Mouse (Mus musculus) CH12F3 (cell line): ENCODE data around the gene Ahdc1.
"Not testable (repeated sequence)": the region's sequence is repeated elsewhere in the genome, so short reads cannot be mapped to it uniquely, and the experiment has no call there.

Source experiments
- in situ Hi-C: fragments of 300-500 bp; cut with MboI; formaldehyde crosslinking; loops from 2 replicates; pipeline ENCODE4 v1.14.3; 2020; ENCODE audit warnings: low sequenced_read_pairs

Ahdc1 gene

DNA sequence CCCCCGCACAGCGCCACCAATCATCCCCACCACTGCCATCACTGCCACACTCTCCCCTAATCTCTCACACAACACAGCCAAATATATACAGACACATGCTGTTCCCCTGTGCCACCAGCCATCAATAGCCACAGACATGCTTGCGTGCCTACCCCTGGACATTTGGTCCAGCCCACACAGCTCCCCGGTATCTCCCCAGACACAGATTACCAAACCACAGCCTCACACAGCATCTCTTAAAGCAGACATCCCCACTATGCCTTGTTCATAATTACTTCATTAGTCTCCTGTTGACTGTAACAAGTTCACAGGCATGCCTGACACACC lies 80.4 kb downstream of the Ahdc1 start:
- in situ Hi-C loops = no loop called here

DNA sequence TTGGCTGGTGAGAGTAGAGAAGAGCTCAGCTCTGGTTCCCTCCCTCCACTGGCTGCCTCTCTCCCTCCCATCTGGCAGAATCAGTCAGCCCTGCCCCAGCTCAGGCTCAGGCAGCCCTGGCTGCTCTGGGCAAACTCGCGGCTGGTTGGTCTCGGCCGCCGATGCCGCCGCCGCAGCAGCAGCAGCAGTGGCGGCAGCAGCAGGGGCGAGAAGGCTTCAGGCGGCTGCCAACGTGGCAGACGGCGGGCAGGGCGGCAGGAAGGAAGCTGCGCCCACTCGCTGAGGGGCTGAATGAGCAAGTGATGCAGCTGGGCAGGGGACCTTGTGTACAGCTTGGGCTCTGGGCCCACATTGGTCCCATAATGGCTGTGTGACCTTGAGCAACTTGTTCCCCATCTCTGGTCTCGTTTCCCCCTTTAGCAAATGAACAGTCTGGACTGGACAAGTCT lies 81.4 kb downstream of the Ahdc1 start:
- in situ Hi-C loops = no loop called here

DNA sequence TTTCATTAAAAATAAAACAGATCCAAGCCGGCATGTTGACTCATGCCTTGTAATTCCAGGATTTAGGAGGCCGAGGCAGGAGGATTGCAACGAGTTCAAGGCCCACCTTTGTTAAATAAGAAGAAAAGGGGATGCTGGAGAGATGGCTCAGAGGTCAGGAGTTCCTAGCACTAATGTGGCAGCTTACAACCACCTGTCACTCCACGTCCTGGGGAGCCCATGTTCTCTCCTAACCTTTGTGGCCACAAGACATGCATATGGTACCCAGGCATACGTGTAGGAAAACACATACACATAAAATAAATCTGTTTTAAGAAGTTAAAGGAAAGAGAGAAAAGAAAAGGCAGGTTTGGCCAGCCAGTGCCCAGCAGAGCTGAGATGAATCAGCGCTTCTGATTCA lies 82.0 kb downstream of the Ahdc1 start:
- in situ Hi-C loops = no loop called here

DNA sequence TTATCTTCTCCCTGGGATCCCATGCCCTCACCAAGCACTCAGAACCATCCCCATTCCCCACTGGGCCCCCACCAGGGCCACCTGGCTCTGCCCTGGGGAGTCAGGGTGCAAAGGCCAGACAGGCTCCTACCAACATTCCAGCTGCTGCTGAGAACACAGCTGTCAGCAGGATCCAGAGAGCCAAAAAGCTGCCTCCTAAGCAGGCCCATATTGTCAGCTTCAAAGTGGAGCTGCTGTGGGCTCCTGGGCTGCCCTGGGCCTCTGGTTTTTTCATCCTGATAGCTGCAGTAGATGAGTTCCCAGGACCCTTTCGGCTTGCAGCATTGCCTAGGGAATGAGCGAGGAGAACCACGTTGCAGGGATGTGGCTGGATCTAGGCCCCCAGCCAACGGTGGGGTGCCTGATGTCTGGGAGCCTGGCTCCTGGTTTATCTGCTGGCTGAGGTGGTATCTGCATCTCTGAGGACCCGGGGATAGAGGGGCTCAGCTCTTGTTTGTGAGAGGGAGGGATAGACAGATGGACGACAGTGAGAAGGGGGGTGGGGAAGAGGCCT lies 82.5 kb downstream of the Ahdc1 start:
- in situ Hi-C loops = no loop called here

DNA sequence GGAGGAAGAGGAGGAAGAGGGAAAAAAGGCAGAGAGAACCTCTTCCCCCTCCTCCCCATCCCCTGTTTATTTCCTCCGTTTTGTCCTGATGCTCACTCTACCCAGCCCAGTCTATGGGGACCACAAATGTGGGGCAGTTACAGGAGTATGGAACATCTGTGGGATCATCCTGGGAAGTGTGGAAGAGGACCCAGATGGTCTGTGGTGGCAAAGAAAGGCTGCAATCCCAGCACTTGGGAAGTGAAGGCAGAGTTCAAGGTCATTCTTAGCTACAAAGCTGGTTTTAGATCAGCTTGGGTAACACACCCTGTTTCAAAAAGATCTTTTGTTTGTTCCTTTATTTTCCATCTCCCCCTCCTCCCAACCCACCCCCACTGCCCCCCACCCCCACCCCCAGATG lies 83.2 kb downstream of the Ahdc1 start:
- in situ Hi-C loops = no loop called here

DNA sequence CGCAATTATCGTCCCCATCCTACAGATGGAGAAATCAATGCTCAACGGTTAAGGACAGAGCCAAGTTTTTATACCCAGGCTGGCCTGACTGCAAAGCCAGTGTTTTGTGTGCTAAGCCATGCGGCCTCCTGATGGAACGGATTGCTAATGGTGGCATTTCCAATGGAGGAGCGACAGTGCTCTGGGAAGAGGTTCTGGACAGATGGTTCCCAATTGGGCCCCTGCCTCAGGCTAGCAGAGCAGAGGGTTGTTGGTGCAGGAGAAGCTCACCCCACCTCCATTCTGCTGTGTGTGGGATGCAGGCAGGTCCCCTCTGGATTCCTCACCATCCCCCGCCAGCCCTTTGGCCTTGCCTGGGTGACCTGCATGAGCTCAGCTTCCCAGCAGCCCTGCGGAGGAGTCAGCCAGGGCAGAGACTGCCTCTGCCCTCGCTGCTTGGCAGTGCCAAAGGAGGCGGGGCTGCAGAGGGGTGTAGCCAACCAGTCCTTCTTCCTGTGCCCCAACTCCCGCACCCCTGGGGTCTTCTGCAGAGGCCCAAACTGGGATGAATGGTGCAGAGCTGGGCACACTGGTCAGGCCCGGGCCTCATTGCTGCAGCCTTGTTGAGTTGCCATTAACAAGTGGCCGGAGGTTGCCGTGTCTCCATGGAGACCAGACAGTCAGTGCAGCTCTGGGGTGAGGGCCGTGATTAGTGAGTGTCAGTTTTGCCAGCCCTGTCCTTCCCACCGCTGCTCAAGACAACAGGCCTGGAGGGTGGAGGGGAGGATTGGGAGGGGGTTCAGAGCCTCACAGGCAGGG lies 84.1 kb downstream of the Ahdc1 start:
- in situ Hi-C loops = no loop called here

DNA sequence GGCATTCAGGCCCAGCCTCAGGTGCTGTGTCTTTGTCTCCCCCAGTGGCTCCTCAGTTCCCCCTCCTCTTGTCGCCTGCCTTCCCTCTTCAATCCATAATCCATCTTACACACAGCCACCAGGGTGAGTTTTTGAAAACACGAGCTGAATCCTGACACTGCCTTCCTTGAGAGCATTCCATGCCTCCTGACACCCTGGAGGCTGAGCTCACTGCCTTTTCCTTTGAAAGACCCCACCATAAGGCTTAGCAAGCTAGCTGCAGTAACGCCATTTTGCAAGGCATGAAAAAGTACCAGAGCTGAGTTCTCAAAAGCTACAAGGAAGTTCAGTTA lies 84.6 kb downstream of the Ahdc1 start:
- in situ Hi-C loops = not testable (repeated sequence)

DNA sequence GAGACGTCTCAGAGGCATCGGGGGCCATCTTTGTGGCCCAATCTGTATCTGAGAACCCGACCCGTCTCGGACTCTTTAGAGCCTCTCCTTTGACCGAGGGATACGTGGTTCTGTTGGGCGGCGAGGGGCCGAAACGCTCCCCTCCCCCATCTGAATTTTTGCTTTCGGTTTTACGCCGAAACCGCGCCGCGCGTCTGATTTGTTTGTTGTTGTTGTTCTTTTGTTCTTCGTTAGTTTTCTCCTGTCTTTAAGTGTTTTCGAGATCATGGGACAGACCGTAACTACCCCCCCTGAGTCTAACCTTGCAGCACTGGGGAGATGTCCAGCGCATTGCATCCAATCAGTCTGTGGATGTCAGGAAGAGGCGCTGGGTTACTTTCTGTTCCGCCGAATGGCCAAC lies 85.6 kb downstream of the Ahdc1 start:
- in situ Hi-C loops = not testable (repeated sequence)

DNA sequence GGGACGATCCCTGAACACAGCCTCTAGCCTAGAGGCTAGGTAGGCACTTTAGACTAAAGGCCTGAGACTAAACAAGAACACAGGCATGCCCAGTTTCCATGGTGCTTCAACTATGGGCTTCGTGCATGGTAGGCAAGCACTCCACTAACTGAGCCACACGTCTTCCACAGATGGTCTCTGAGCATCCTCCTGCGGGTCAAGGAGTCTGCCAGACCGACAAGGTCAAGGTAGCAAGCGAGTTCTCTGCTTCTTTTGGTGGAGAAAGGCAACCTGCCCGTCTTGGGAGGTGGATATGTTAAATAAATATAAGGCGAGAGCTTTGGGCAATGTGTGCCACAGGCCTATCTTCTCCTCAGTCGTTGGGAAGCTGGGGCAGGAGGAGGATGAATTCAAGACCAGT lies 90.7 kb downstream of the Ahdc1 start:
- in situ Hi-C loops = no loop called here

DNA sequence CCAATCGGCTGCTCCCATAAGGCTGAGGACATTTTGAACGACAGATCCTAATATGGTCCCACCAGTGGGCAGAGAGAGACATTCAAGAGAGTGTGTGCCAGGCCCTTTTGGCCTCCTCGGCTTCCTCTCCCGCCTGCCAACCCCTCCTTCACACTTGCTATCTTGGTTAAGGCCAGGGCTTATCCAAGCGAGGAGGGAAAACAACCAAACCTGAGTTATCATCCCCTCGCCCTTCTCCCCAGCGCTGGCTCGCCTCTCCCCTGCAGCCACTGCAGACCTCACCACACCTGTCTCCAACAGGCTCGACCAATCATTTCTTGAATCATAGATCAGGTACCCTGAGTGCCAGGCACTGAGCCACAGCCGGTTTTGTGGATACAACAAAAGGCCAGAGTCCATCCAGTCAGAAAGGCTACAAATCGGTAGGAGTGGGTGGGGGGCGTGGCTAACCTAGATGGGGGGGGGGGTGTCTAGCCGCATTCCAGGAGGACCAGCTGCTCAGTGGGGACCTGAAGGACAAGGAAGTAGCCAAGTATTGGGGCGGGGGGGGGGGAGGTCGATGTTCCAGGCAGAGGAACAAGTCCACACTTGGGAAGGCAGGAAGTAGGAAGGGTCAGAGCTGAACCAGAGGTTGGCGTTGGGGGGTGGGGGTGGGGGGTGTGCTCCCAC lies 92.6 kb downstream of the Ahdc1 start:
- in situ Hi-C loops = no loop called here

DNA sequence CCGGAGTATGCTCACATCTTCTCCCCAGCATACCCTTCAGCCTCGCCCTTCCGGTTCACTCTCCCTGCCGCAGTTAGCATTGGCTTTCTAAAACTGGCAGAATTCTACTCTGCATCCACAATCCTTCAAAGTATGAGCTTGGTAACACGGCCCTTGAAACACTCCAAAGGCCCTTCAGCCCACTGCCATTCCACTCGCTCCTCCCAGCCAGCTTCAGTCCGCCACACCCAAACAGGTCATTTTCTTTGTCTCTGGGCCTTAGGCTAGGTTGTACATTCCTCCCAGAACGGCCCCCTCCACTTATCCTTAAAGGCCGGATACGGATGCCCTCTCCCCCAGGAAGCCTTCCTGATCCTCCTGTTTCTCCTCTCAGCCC lies 93.1 kb downstream of the Ahdc1 start:
- in situ Hi-C loops = no loop called here

DNA sequence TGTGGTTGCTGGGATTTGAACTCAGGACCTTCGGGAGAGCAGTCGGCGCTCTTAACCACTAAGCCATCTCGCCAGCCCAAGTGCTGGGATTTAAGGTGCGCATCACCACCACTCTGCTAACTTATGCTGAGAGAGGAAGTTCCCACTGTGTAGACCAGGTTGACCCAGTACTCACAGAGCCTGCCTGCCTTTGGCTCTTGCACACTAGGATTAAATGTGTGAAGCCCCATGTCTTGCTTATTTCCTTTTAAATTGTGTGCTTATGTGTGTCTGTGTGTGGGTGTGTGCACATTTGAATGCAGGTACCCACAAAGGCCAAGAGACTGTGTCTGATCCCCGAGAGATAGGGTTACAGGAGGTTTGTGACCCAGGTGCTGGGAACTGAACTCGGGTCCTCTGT lies 95.6 kb downstream of the Ahdc1 start:
- in situ Hi-C loops = no loop called here

DNA sequence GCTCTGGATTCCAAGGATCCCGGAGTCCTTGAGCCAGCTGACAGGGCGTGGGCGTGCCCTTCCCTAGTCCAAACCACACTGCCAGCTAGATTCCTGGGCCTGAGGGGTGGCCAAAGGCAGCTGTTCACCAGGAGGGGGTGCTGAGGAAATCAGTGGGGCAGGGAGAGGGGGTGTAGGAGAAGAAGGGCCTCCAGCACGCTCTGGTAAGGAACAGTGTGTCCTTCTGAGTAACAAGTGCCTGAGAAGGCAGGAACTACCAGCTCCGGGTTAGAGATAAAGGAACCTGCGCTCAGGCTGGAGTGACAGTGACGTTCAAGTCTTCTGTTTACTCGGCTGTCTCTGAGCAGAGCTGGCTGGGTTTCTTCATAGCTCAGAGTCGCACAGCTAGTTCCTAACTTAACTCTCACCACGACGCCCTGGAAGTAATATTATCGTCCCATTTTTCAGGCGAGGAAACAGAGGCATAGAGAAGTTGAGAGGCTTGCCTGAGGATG lies 96.8 kb downstream of the Ahdc1 start:
- in situ Hi-C loops = no loop called here

DNA sequence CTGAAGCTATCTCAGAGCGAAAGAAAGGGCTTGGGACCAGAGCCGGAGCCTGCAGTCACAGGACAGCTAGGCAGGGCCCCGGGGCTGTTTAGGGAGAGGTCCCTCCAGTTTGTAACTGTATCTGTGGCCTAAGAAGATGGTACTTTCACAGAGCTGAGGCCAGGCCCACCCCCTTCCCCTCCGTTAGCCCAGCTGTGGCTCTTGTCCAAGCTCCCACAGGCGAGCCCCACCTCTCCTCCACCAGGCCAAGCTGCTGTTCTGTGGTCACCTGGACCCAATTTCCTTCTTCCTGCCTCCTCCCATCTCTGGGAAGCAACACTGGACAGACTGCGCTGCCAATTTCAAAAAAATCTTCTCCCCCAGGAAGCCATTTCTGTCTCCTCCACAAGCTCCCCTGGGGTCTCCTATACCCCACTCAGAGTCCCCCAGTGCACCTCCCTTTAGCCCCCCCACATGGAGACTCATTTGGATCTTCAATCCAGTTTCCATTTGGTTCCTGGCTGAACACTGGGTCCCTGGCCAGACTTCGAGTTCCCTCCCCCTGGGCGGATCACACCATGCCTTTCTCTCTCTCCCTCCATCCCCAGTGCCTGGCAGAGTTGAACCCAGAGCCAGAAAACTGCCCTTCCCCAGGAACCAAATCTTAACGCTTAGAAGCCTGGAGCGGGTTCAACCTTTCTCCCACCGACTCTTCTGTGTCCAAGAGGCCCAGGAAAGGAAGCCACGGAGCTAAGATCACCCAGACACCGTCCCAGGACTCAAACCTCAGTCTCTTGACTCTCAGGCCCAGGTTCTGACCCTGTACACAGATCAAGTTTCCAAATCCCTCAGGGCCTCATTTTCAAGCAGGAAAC lies 97.6 kb downstream of the Ahdc1 start:
- in situ Hi-C loops = no loop called here

DNA sequence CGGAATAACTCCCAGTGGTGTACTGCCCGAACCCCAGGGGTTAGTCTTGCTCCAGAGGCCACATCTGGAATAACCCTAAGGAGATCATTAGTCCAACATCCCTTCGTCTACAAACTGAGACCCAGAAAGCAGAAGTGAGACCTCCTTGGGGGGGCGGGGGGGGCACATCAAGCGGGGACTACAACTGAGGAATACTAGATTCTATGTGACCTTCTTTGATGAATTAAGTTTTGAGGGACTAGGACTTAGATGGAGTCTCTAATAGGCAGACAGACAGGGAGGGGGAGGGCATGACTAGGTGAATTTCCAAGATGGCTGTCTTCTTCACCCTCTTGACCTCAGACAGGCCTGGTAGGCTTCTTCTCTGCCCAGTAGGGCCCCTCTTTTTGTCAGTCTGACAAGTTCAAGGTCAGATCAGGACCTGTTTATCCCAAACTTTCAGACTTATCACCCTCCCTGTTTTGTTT lies 98.3 kb downstream of the Ahdc1 start:
- in situ Hi-C loops = no loop called here

DNA sequence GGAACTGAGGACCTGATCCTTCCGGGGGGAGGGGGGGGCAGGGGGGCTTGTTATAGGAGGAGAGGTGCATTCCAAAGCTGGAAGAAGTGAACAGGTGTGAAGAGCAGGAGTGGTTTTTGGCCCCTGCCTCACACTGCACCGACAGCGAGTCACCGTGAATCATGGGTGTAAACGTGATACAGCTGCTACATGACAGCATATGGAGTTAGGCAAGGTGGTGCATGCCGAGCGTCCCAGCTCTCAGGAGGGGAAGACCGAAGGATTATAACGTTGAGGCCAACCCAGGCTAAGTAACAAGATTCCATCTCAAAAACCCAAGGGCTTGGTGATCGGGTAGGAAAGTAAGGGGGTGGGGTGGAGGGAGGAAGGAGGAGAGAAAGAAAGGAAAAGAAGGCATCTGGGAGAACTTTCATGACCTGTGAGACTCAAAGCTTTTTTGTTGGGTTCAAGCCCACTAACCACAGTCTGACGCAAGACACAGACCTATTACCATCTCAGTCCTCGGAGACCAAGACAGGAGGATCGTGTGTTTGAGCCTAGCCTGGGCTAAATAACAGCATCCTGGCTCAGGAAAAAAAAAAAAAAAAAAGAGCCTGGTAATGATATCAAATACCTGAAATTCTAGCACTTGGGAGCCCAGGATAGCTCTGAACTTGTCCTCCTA lies 101.2 kb downstream of the Ahdc1 start:
- in situ Hi-C loops = no loop called here

DNA sequence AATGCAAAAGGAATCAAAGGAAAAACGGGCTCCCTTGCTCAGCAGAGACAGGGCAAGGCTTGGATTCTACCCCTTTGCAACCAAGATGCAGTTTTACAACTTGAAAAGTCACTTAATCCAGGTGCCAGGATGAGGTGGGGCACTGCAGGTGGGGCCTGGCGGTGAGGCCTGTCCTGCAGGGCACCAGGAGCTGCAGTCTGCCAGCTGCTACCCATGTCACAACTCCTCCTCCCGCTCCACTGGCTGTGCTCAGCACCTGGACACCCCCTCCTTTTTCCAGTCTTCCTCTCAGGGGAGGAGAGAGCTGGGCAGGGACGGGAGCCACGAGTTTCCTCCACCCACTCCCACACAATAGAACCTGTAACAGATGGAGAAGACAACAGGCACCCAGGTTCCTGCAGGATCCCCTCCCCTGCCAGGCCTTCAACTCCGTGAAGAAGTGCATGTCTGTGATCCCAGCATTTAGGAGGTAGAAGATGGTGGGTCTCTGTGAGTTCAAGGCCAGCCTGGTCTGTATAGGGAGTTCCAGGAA lies 102.4 kb downstream of the Ahdc1 start:
- in situ Hi-C loops = no loop called here

DNA sequence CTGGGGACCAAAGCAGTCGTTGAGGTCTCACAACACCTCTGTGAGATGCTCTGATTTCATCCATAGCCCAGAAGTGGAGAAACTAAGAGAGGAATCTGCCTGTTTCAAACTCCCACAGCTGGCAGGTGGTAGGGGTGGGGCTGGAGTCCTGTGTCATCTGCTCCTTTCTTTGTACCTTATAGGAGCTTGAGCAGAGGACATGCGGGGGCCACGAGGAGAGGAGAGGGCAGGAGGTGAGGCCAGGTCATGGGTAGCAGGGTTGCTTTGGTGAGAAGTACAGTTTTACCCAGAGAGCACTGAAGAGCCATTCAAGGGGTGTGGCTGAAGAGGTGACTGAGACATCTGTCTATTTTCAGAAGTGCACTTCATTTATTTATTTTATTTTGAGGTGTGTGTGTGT lies 103.7 kb downstream of the Ahdc1 start:
- in situ Hi-C loops = no loop called here

DNA sequence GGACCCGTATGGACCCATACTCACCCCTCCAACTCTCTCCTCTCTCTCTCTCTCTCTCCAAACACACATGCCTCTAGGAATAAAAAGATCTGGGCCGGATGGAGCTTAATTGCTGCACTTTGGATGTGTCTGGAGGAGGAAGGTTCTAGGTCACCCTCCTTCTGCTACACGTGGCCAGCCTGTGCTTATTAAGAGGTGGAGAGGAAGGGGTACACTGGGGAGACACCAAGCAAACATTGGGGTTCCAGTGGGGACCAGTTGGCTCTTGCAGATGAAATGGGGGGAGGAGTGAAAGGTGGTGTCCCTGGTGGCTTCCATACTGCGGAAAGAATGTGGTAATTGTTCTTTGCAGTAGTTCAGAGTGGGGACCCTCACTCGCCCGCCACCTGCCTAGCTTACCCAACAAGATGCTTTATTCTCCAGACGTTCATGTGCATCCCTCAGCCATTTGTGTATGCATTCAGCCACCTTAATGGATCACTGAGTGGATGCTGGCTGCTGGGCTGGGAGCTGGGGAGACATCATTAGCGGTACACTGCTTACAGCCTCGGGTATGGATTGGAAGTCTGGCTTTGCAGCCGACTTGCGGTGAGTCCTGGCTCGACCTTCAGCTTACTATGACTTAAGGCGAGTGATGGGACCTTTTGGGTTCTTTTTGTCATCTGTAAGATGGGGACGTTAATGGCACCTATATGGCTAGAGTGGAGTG lies 104.8 kb downstream of the Ahdc1 start:
- in situ Hi-C loops = no loop called here
